Mouse (Mus musculus): ENCODE results near the gene Phb. TPM values are rescaled to one million over a fixed set of nuclear protein-coding genes. Genes with fewer than 3 reads are reported as not detected.

Gene Phb
- polyA plus RNA-seq, 2 experiments = 124 to 153 TPM

GRCm38 (mm10) chr11:95621541-95622130 lies 45.1 kb upstream of the Phb start:
- Histone ChIP-seq H3K9me3 (ENCODE audit: control insufficient read depth, low read length) (no peaks in the 10 kb centered on the region), H3K4me1 (replicated peaks; ENCODE audit: control insufficient read depth in 2 of 2, insufficient read depth in 2 of 2, low read length in 1 of 2) (no peaks in the 10 kb centered on the region), H3K36me3 (replicated peaks; ENCODE audit: control insufficient read depth, insufficient read depth, low read depth) (no peaks in the 10 kb centered on the region), H3K27me3 (ENCODE audit: control insufficient read depth, insufficient read depth, low read length) (no peaks in the 10 kb centered on the region; the same call in 1 of the 2 replicates), H3K4me3 (ENCODE audit: insufficient read depth in 1 of 2, low read depth in 2 of 2, low read length in 2 of 2) (no peak overlapping the region), H3K9ac (replicated peaks) (no peak overlapping the region), H3K27ac (no peak overlapping the region), H3K4me2 (ENCODE audit: low read depth) (no peak overlapping the region)
- WGBS (ENCODE audit: insufficient replicate concordance) = 30% methylated on average over 9 of the region's 9 CpGs
- TF ChIP-seq CTCF (IDR thresholded peaks at IDR 0.05; ENCODE audit: low read depth) = no peak
- no peak for TF ChIP-seq EP300 (IDR thresholded peaks at IDR 0.05; ENCODE audit: low read depth)
- DNase-seq (ENCODE audit: low read depth in 3 of 3, low spot score in 3 of 3) = no peak
- ATAC-seq (ENCODE audit: insufficient read depth) = no peak

GRCm38 (mm10) chr11:95622426-95622825 lies 44.3 kb upstream of the Phb start:
- no peaks in the 10 kb centered on the region for H3K9me3 ChIP-seq (ENCODE audit: control insufficient read depth, low read length)
- H3K9ac ChIP-seq (replicated peaks) = no peak overlapping the region
- H3K4me1 ChIP-seq (replicated peaks; ENCODE audit: control insufficient read depth in 2 of 2, insufficient read depth in 2 of 2, low read length in 1 of 2) = no peaks in the 10 kb centered on the region
- TF ChIP-seq CTCF (IDR thresholded peaks at IDR 0.05; ENCODE audit: low read depth) (no peak), EP300 (IDR thresholded peaks at IDR 0.05; ENCODE audit: low read depth) (no peak)
- no peak overlapping the region for H3K27ac ChIP-seq
- H3K4me3 ChIP-seq (ENCODE audit: insufficient read depth in 1 of 2, low read depth in 2 of 2, low read length in 2 of 2) = no peak overlapping the region
- WGBS (ENCODE audit: insufficient replicate concordance) = 43% methylated on average over 8 of the region's 8 CpGs
- H3K36me3 ChIP-seq (replicated peaks; ENCODE audit: control insufficient read depth, insufficient read depth, low read depth) = no peaks in the 10 kb centered on the region
- ATAC-seq (ENCODE audit: insufficient read depth) (no peak), DNase-seq (ENCODE audit: low read depth in 3 of 3, low spot score in 3 of 3) (no peak)
- H3K4me2 ChIP-seq (ENCODE audit: low read depth) = no peak overlapping the region
- no peaks in the 10 kb centered on the region for H3K27me3 ChIP-seq (ENCODE audit: control insufficient read depth, insufficient read depth, low read length)

DNA sequence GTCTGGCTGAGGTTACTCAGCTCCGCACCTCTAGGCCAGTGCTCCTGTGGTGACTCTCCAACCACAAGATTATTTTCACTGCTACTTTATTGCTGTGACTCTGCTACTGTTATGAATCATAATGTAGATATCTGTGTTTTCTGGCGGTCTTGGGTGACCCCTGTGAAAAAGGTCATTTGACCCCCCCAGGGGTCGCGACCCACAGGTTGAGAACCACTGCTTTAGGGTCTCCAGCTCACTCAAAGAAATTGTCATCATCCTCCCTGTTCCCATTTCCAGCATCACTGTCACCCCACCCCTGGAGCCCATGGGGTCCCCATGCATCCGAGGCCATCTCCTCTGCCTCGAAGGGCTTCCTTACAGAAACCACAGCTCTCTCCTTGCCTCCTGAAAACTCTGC lies 36.2 kb upstream of the Phb start:
- no peaks in the 10 kb centered on the region for H3K36me3 ChIP-seq (replicated peaks; ENCODE audit: control insufficient read depth, insufficient read depth, low read depth)
- 71% methylated on average over 6 of the region's 6 CpGs for whole genome bisulfite sequencing (ENCODE audit: insufficient replicate concordance)
- no peak overlapping the region for H3K4me3 ChIP-seq (ENCODE audit: insufficient read depth in 1 of 2, low read depth in 2 of 2, low read length in 2 of 2)
- H3K9me3 ChIP-seq (ENCODE audit: control insufficient read depth, low read length) = no peaks in the 10 kb centered on the region
- H3K27ac ChIP-seq = no peak overlapping the region
- H3K27me3 ChIP-seq (ENCODE audit: control insufficient read depth, insufficient read depth, low read length) = no peaks in the 10 kb centered on the region; the same call in 1 of the 2 replicates
- H3K4me1 ChIP-seq (replicated peaks; ENCODE audit: control insufficient read depth in 2 of 2, insufficient read depth in 2 of 2, low read length in 1 of 2) = no peaks in the 10 kb centered on the region
- no peak overlapping the region for H3K4me2 ChIP-seq (ENCODE audit: low read depth)
- DNase-seq (ENCODE audit: low read depth in 3 of 3, low spot score in 3 of 3) (no peak), ATAC-seq (ENCODE audit: insufficient read depth) (no peak)
- no peak overlapping the region for H3K9ac ChIP-seq (replicated peaks)
- TF ChIP-seq EP300 (IDR thresholded peaks at IDR 0.05; ENCODE audit: low read depth) (no peak), CTCF (IDR thresholded peaks at IDR 0.05; ENCODE audit: low read depth) (no peak)

- no peak overlapping the region for H3K27ac ChIP-seq
- no peaks in the 10 kb centered on the region for H3K36me3 ChIP-seq (replicated peaks; ENCODE audit: control insufficient read depth, insufficient read depth, low read depth)
- ATAC-seq (ENCODE audit: insufficient read depth) (no peak), DNase-seq (ENCODE audit: low read depth in 3 of 3, low spot score in 3 of 3) (no peak)
- 66% methylated on average over 4 of the region's 4 CpGs for WGBS (ENCODE audit: insufficient replicate concordance)
- no peak overlapping the region for H3K9ac ChIP-seq (replicated peaks)
- H3K4me2 ChIP-seq (ENCODE audit: low read depth) = no peak overlapping the region
- H3K4me1 ChIP-seq (replicated peaks; ENCODE audit: control insufficient read depth in 2 of 2, insufficient read depth in 2 of 2, low read length in 1 of 2) = no peaks in the 10 kb centered on the region
- no peak overlapping the region for H3K4me3 ChIP-seq (ENCODE audit: insufficient read depth in 1 of 2, low read depth in 2 of 2, low read length in 2 of 2)
- H3K27me3 ChIP-seq (ENCODE audit: control insufficient read depth, insufficient read depth, low read length) = no peaks in the 10 kb centered on the region; the same call in 1 of the 2 replicates
- H3K9me3 ChIP-seq (ENCODE audit: control insufficient read depth, low read length) = no peaks in the 10 kb centered on the region
- TF ChIP-seq CTCF (IDR thresholded peaks at IDR 0.05; ENCODE audit: low read depth) = no peak
- TF ChIP-seq EP300 (IDR thresholded peaks at IDR 0.05; ENCODE audit: low read depth) = no peak
Measured at GRCm38 (mm10) chr11:95631301-95631700, 35.5 kb upstream of the Phb start.

GRCm38 (mm10) chr11:95632474-95632873 lies 34.3 kb upstream of the Phb start:
- ATAC-seq (ENCODE audit: insufficient read depth) (no peak), DNase-seq (ENCODE audit: low read depth in 3 of 3, low spot score in 3 of 3) (no peak)
- H3K4me1 ChIP-seq (replicated peaks; ENCODE audit: control insufficient read depth in 2 of 2, insufficient read depth in 2 of 2, low read length in 1 of 2) = no peaks in the 10 kb centered on the region
- no peak overlapping the region for H3K9ac ChIP-seq (replicated peaks)
- H3K36me3 ChIP-seq (replicated peaks; ENCODE audit: control insufficient read depth, insufficient read depth, low read depth) = no peaks in the 10 kb centered on the region
- H3K27ac ChIP-seq = no peak overlapping the region
- no peaks in the 10 kb centered on the region for H3K9me3 ChIP-seq (ENCODE audit: control insufficient read depth, low read length)
- no peak overlapping the region for H3K4me3 ChIP-seq (ENCODE audit: insufficient read depth in 1 of 2, low read depth in 2 of 2, low read length in 2 of 2)
- H3K27me3 ChIP-seq (ENCODE audit: control insufficient read depth, insufficient read depth, low read length) = no peaks in the 10 kb centered on the region; the same call in 1 of the 2 replicates
- WGBS (ENCODE audit: insufficient replicate concordance) = 58% methylated on average over 6 of the region's 6 CpGs
- TF ChIP-seq CTCF (IDR thresholded peaks at IDR 0.05; ENCODE audit: low read depth) = no peak
- H3K4me2 ChIP-seq (ENCODE audit: low read depth) = no peak overlapping the region
